8 mouse cellular contexts compared by ENCODE assay signal in genomic region chr5:118028191-118029034, GRCm38 (mm10). TPM values are rescaled to one million over a fixed set of nuclear protein-coding genes. Genes with fewer than 3 reads are reported as not detected.
A peak's percentile ranks its signal among the peaks of the same experiment; 100 is the strongest.
DNase-seq lines count a peak whose midpoint lies in the region; ATAC-seq and TF ChIP-seq lines count a peak whose summit lies in the region.

No protein-coding gene starts in this region.

- peaks cover 4% of the 10 kb centered on the region; the same call in 1 of the 2 replicates for H3K4me1 ChIP-seq in liver, adult 2 months (ENCODE audit: control insufficient read depth, insufficient read depth, low read length)
- peaks cover 2% of the 10 kb centered on the region; the same call in 1 of the 2 replicates for H3K4me1 ChIP-seq in cortical plate, adult 2 months (ENCODE audit: control insufficient read depth, insufficient read depth, low read length)
- H3K4me1 ChIP-seq in liver, embryonic 11.5 days (replicated peaks; ENCODE audit: control insufficient read depth, insufficient read depth, low read length), result peaks cover 24% of the 10 kb centered on the region
- peaks cover 22% of the 10 kb centered on the region; the same call in 1 of the 2 replicates for H3K4me1 ChIP-seq in neural tube, embryonic 14.5 days (ENCODE audit: control insufficient read depth, insufficient read depth, low read length)

- no peak; the same call in 1 of the 2 replicates for ATAC-seq in liver, embryonic 11.5 days (replicated peaks; ENCODE audit: low FRiP score)
- no peak; the same call in 1 of the 2 replicates for ATAC-seq in neural tube, embryonic 14.5 days (ENCODE audit: low read depth)

- H3K9ac ChIP-seq in liver, adult 2 months (ENCODE audit: low read depth, low read length), result no peak overlapping the region
- no peak overlapping the region; the same call in 1 of the 2 replicates for H3K9ac ChIP-seq in liver, embryonic 11.5 days (ENCODE audit: low read depth, low read length)
- H3K9ac ChIP-seq in neural tube, embryonic 14.5 days (replicated peaks; ENCODE audit: low read depth, low read length), result peak overlapping the region; percentile 58

- intact Hi-C loops in heart, postnatal 36 days (cut with DNase I), result loop anchor here (2.0 kb wide), 1 partner anchor 30 kb away; no protein-coding TSS in a partner anchor

- no peak overlapping the region for H3K27ac ChIP-seq in liver, adult 2 months (replicated peaks; ENCODE audit: insufficient read depth, low read depth, low read length)
- H3K27ac ChIP-seq in cortical plate, adult 2 months (ENCODE audit: insufficient read depth, low read length), result no peak overlapping the region; the same call in 1 of the 2 replicates
- no peak overlapping the region for H3K27ac ChIP-seq in liver, embryonic 11.5 days (ENCODE audit: low read depth, low read length)
- no peak overlapping the region for H3K27ac ChIP-seq in neural tube, embryonic 14.5 days (ENCODE audit: low read depth, low read length)

- peak overlapping the region; percentile 30; the same call in 1 of the 2 replicates for H3K4me3 ChIP-seq in liver, adult 2 months (ENCODE audit: insufficient read depth, low read depth, low read length)
- peak overlapping the region; percentile 39 for H3K4me3 ChIP-seq in cortical plate, adult 2 months (ENCODE audit: insufficient read depth, low read length)
- peak overlapping the region; percentile 60 for H3K4me3 ChIP-seq in liver, embryonic 11.5 days (ENCODE audit: low read depth, low read length)
- peak overlapping the region; percentile 57 for H3K4me3 ChIP-seq in neural tube, embryonic 14.5 days (ENCODE audit: low read depth, low read length)

- 3% methylated on average over 75 of the region's 79 CpGs for WGBS in liver, adult 2 months
- WGBS in liver, embryonic 11.5 days, result 1% methylated on average over 73 of the region's 79 CpGs
- WGBS in neural tube, embryonic 14.5 days, result 2% methylated on average over 52 of the region's 79 CpGs

- no peak for DNase-seq in liver, adult 2 months (ENCODE audit: extremely low read depth, low read depth, low spot score)
- no peak for DNase-seq in liver
- DNase-seq in heart, postnatal 36 days, result peak; percentile 25 to 52
- no peak for DNase-seq in liver, embryonic 11.5 days (ENCODE audit: low spot score)
- no peak for DNase-seq in right cerebral cortex, postnatal 36 days (ENCODE audit: low spot score in 2 of 2)
- DNase-seq in adipocyte (ENCODE audit: low spot score), result no peak

- H3K79me2 ChIP-seq in liver, adult 2 months (ENCODE audit: control insufficient read depth, insufficient read depth, low read length), result no peaks in the 10 kb centered on the region

- H3K4me2 ChIP-seq in liver, embryonic 11.5 days, result peak overlapping the region; percentile 93
- peak overlapping the region; percentile 97 for H3K4me2 ChIP-seq in neural tube, embryonic 14.5 days (ENCODE audit: low read depth, low read length)

- no peaks in the 10 kb centered on the region for H3K9me3 ChIP-seq in liver, embryonic 11.5 days (ENCODE audit: control insufficient read depth, low read length)
- H3K9me3 ChIP-seq in neural tube, embryonic 14.5 days (ENCODE audit: control insufficient read depth, low read length), result no peaks in the 10 kb centered on the region

- H3K36me3 ChIP-seq in liver, adult 2 months (ENCODE audit: control insufficient read depth, insufficient read depth, low read length), result no peaks in the 10 kb centered on the region
- no peaks in the 10 kb centered on the region for H3K36me3 ChIP-seq in liver, embryonic 11.5 days (ENCODE audit: control insufficient read depth, insufficient read depth, low read length)
- H3K36me3 ChIP-seq in neural tube, embryonic 14.5 days (ENCODE audit: control insufficient read depth, insufficient read depth, low read length), result no peaks in the 10 kb centered on the region

- no peak for TF ChIP-seq CTCF in liver, adult 2 months (IDR thresholded peaks at IDR 0.05; ENCODE audit: low read depth, low read length)
- no peak for TF ChIP-seq CTCF in cortical plate, adult 2 months (IDR thresholded peaks at IDR 0.05; ENCODE audit: extremely low read depth, insufficient read depth, low read length)

- TF ChIP-seq POLR2A in liver, adult 2 months (IDR thresholded peaks at IDR 0.05; ENCODE audit: extremely low read depth, insufficient read depth, low read length), result no peak
- no peak for TF ChIP-seq POLR2A in cortical plate, adult 2 months (IDR thresholded peaks at IDR 0.05; ENCODE audit: extremely low read depth, insufficient read depth, low read length)

- H3K27me3 ChIP-seq in liver, adult 2 months (ENCODE audit: control insufficient read depth, insufficient read depth, low read length), result peaks cover 24% of the 10 kb centered on the region
- H3K27me3 ChIP-seq in liver, embryonic 11.5 days (replicated peaks; ENCODE audit: control insufficient read depth, insufficient read depth, low read length), result peaks cover 56% of the 10 kb centered on the region
- peaks cover 40% of the 10 kb centered on the region for H3K27me3 ChIP-seq in neural tube, embryonic 14.5 days (ENCODE audit: control insufficient read depth, insufficient read depth, low read length)

RNA-seq across cellular contexts. Expression of gene Tesc, which starts 0.9 kb away (rescaled TPM):
- total RNA-seq in liver, adult 2 months (2014; rRNA removed), result 0.18 and 0.94 TPM in 2 replicates
- 0.35 and 0.41 TPM in 2 replicates for polyA plus RNA-seq in liver, adult 2 months (2012; rRNA removed)
- 47.6 and 54.6 TPM in 2 replicates for polyA plus RNA-seq in cortical plate, adult 2 months (2012; rRNA removed)
- total RNA-seq in heart, postnatal 36 days (2021), result 100 to 1,000 TPM; 218 to 224 TPM
- polyA plus RNA-seq in liver, embryonic 11.5 days (2014; fragmentation: Nextera tagmentation; extraction: Ambion mirVana), result 1.7 and 2.2 TPM in 2 replicates
- polyA plus RNA-seq in neural tube, embryonic 14.5 days (2014; fragmentation: Nextera tagmentation; extraction: Ambion mirVana), result 2.2 and 2.5 TPM in 2 replicates

RNA-seq across cellular contexts. Expression of gene Fbxo21, which starts 51.9 kb away (rescaled TPM):
- 55.8 and 83.0 TPM in 2 replicates for total RNA-seq in liver, adult 2 months (2014; rRNA removed)
- polyA plus RNA-seq in liver, adult 2 months (2012; rRNA removed), result 41.9 and 79.0 TPM in 2 replicates
- polyA plus RNA-seq in cortical plate, adult 2 months (2012; rRNA removed), result 90.4 and 92.1 TPM in 2 replicates
- 10 to 100 TPM; 35.8 to 42.6 TPM for total RNA-seq in heart, postnatal 36 days (2021)
- polyA plus RNA-seq in liver, embryonic 11.5 days (2014; fragmentation: Nextera tagmentation; extraction: Ambion mirVana), result 44.8 and 49.2 TPM in 2 replicates
- polyA plus RNA-seq in neural tube, embryonic 14.5 days (2014; fragmentation: Nextera tagmentation; extraction: Ambion mirVana), result 143 and 159 TPM in 2 replicates

Comparison
In these comparisons a context has a peak if more than half of its experiments do, and no peak if none do; other contexts are left out.
1. DNase-seq: peak in heart, postnatal 36 days (2 of 2); none in liver, adult 2 months (single experiment), liver (single experiment), liver, embryonic 11.5 days (single experiment), right cerebral cortex, postnatal 36 days (0 of 2) and adipocyte (single experiment).
2. RNA of gene Tesc, which starts 0.9 kb away (polyA plus RNA-seq): 47.6 to 54.6 TPM in cortical plate, adult 2 months; 2.2 to 2.5 TPM in neural tube, embryonic 14.5 days, 1.7 to 2.2 TPM in liver, embryonic 11.5 days and 0.35 to 0.41 TPM in liver, adult 2 months; every median in the first group is over 10 times any median in the second.
3. Peak in every context shown above with its lines, with median percentiles within 50 percentile points of each other: H3K4me3 ChIP-seq.